Mouse (Mus musculus): ENCODE results near the gene Fbp1. TPM values are rescaled to one million over a fixed set of nuclear protein-coding genes. Genes with fewer than 3 reads are reported as not detected.
"Not testable (repeated sequence)": the region's sequence is repeated elsewhere in the genome, so short reads cannot be mapped to it uniquely, and the experiment has no call there.

Fbp1 gene
- total and polyA plus RNA-seq, 2 experiments from 2014 or later: 0.18 to 1.2 TPM

DNA sequence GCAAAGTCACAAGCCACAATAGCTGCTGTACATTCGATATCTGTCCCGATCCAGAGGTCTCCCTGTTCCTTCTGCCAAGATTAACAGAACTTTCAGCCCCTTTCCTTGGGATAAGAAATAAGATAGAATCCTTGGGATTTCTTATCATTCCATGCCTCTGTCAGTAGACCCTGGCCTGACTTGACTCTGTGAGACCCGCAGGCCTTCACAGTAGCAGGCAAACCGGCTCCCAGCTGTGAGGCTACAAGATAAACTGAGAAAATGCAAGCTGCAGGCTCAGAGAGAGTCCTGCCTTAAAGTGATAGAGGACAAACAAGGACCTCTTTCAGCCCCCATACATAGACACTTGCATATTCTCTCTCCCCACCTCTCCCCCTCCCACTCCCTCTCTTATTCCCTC is 54.7 kb downstream of the Fbp1 start:
- no peaks in the 10 kb centered on the region for H3K9me3 ChIP-seq (replicated peaks; ENCODE audit: control insufficient read depth, low read length)
- H3K9ac ChIP-seq (replicated peaks; ENCODE audit: low read depth, low read length): no peak overlapping the region
- no peak overlapping the region for H3K4me2 ChIP-seq (ENCODE audit: low read depth, low read length)
- no peaks in the 10 kb centered on the region for H3K4me1 ChIP-seq (ENCODE audit: control insufficient read depth, insufficient read depth)
- no peak for DNase-seq (ENCODE audit: low spot score)
- H3K27ac ChIP-seq (ENCODE audit: low read depth): no peak overlapping the region
- no peaks in the 10 kb centered on the region for H3K36me3 ChIP-seq (replicated peaks; ENCODE audit: control insufficient read depth, insufficient read depth, low read length)
- ATAC-seq (ENCODE audit: insufficient read depth, low read depth): no peak
- no peak overlapping the region for H3K4me3 ChIP-seq (ENCODE audit: low read depth, low read length)
- H3K27me3 ChIP-seq (ENCODE audit: control insufficient read depth, insufficient read depth, low read length): no peaks in the 10 kb centered on the region
- TF ChIP-seq EP300 (IDR thresholded peaks at IDR 0.05; ENCODE audit: low read depth) (no peak), CTCF (IDR thresholded peaks at IDR 0.05; ENCODE audit: low read depth) (no peak)
- 20% methylated on average over 4 of the region's 4 CpGs for WGBS

DNA sequence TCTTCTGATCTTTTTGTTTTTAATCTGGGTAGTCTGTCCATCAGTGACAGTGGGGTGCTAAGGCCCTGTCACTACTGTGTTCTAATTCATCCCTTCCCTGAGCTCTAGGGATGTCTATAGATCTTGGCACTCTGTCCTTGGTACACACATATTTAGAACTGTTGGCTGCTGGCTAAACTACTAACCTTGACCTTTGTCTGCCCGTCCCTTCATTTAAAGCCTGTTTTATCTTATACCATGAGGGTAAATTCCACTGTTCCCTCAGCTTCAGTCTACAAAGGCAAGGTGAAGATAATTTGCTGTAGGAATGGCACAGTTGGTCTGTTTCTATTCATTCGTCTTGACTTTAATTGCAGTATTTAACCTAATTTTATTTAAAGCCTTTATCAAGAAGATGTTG is 55.8 kb downstream of the Fbp1 start:
- no peak overlapping the region for H3K4me2 ChIP-seq (ENCODE audit: low read depth, low read length)
- H3K27me3 ChIP-seq (ENCODE audit: control insufficient read depth, insufficient read depth, low read length): no peaks in the 10 kb centered on the region
- H3K4me1 ChIP-seq (ENCODE audit: control insufficient read depth, insufficient read depth): no peaks in the 10 kb centered on the region
- DNase-seq (ENCODE audit: low spot score) (no peak), ATAC-seq (ENCODE audit: insufficient read depth, low read depth) (no peak)
- H3K27ac ChIP-seq (ENCODE audit: low read depth): no peak overlapping the region
- H3K4me3 ChIP-seq (ENCODE audit: low read depth, low read length): no peak overlapping the region
- no peaks in the 10 kb centered on the region for H3K9me3 ChIP-seq (replicated peaks; ENCODE audit: control insufficient read depth, low read length)
- H3K36me3 ChIP-seq (replicated peaks; ENCODE audit: control insufficient read depth, insufficient read depth, low read length): no peaks in the 10 kb centered on the region
- 44% methylated on average over 2 of the region's 2 CpGs for WGBS
- TF ChIP-seq EP300 (IDR thresholded peaks at IDR 0.05; ENCODE audit: low read depth): no peak
- no peak for TF ChIP-seq CTCF (IDR thresholded peaks at IDR 0.05; ENCODE audit: low read depth)
- no peak overlapping the region for H3K9ac ChIP-seq (replicated peaks; ENCODE audit: low read depth, low read length)

DNA sequence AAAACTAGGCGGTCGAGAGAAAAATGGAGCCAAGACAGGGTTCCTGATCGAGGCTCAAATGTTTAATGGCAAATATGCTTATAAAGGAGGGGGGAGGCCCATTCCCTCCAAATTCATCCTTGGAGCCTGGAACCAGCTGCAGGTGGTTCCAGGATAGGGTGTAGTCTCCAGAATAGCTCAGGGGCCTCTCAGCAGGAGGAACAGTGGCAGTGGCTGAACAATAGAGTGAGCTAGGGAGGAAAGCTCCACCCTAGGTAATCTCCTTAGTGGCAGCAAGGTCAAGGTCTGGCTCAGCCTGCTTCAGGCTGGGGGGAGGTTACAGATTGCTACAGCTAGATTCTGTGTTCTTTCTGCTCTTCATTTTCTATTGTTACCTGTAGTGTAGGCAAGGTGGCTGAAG is 72.4 kb downstream of the Fbp1 start:
- DNase-seq (ENCODE audit: low spot score); H3K4me2 ChIP-seq (ENCODE audit: low read depth, low read length); H3K4me3 ChIP-seq (ENCODE audit: low read depth, low read length); H3K9me3 ChIP-seq (replicated peaks; ENCODE audit: control insufficient read depth, low read length); H3K36me3 ChIP-seq (replicated peaks; ENCODE audit: control insufficient read depth, insufficient read depth, low read length); H3K9ac ChIP-seq (replicated peaks; ENCODE audit: low read depth, low read length); ATAC-seq (ENCODE audit: insufficient read depth, low read depth); H3K4me1 ChIP-seq (ENCODE audit: control insufficient read depth, insufficient read depth); H3K27me3 ChIP-seq (ENCODE audit: control insufficient read depth, insufficient read depth, low read length); H3K27ac ChIP-seq (ENCODE audit: low read depth): not testable (repeated sequence)
- 75% methylated on average over 3 of the region's 3 CpGs for WGBS

Other genes with a start within 250 kb of the Fbp1 start
- 0.34 and 2.0 TPM in 2 replicates for gene Platr25, start 127.6 kb downstream of the Fbp1 start, total RNA-seq (2014; rRNA removed; ENCODE audit: low replicate concordance)
- 6.5 and 7.9 TPM in 2 replicates for gene Platr25, start 127.6 kb downstream of the Fbp1 start, polyA plus RNA-seq (2015; fragmentation: Nextera tagmentation; extraction: Ambion mirVana)
- gene Gm5141, start 102.5 kb downstream of the Fbp1 start, total RNA-seq (2014; rRNA removed; ENCODE audit: low replicate concordance): 0.31 and 4.3 TPM in 2 replicates
- gene Gm5141, start 102.5 kb downstream of the Fbp1 start, polyA plus RNA-seq (2015; fragmentation: Nextera tagmentation; extraction: Ambion mirVana): 2.1 and 2.8 TPM in 2 replicates
- gene Fbp2, start 29.9 kb downstream of the Fbp1 start, total RNA-seq (2014; rRNA removed; ENCODE audit: low replicate concordance): 0.15 and 9.6 TPM in 2 replicates
- 11.1 and 11.8 TPM in 2 replicates for gene Fbp2, start 29.9 kb downstream of the Fbp1 start, polyA plus RNA-seq (2015; fragmentation: Nextera tagmentation; extraction: Ambion mirVana)
- 143 and 149 TPM in 2 replicates for gene 2010111I01Rik, start 76.6 kb upstream of the Fbp1 start, total RNA-seq (2014; rRNA removed; ENCODE audit: low replicate concordance)
- 80.0 and 107 TPM in 2 replicates for gene 2010111I01Rik, start 76.6 kb upstream of the Fbp1 start, polyA plus RNA-seq (2015; fragmentation: Nextera tagmentation; extraction: Ambion mirVana)

Measured in heart, postnatal 0 days (tissue).